Mouse (Mus musculus) thymus, postnatal 4 days (tissue): ENCODE results near the gene Phgr1.

ENCODE experiments used
- DNase-seq: peaks from one replicate; pipeline ENCODE4 v3.0.0; 2021

Phgr1 gene

DNA sequence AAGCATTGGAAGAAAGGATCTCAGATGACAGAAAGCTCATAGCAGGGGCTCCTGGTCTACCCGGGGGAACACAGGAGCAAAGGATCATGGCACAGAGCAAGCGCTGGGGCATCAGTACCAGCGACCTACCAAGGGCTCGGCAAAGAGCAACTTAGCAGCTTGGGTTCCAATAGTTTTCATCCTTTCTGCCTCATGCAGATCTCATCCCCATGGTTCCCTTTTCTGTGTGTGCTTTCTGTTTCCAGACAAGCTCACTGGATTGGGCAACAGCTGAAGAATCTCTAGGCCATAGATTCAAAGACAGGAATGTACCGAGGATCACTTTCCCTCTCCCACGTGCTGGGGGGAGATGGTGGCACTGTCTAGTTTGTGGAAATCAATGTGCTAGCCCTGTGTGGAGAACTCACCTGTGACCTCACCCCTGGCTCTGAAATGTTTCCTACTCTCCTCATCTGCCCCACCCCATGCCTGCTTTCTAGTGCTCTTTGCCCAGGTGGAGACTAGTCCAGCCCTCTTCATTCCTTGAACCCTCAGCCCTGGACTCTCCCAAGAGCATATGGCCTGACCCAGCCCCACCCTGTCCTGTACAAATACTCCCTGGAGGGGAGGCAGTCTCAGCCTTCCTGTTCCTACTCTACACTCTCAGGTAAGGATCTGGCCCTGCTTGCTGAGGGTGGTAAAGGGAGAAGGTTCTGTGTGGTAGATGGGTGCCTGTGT is at the start of gene Phgr1:
Gene Phgr1, plus strand, starts transcription at position 612 of the 717 bp plus-strand sequence.
- no peak for DNase-seq

DNA sequence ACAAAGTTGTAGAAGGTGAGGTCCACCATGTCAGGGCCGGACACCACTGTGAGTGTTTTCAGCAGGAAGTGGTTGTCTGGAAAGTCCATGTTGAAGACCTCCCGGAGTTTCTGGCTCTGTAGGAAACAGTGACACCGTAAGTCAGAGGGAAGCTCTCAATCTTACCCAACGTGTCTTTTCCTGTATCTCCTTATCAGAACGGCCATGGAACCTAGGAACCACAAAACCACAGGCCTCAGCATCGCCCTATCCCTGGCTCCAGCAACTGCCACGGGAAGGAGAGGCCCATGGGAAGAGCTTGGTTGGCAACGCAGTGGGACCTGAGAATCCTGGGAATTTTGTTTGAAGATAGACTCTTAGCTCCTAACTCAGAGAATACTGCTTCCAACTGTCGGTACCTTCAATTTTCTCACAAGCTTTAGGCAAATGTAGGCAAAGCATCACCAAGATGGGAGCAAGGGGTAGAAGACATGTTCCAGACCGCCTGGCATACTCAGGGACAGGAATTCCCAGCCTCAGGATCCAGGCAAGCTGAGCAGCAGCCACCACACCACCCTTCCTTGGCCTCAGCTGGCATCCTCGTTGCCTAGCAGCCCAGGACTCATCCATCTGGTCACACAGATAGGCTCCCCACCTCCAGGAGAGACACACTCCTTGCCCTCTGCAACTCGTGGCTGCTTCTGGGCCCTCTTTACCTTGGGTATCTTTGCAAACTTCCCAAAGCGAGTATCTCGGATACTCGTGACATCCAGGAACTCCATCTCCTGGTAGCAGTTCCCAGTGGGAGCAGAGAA is 48.7 kb upstream of the Phgr1 start:
- DNase-seq: no peak

GRCm38 (mm10) chr2:118725511-118725910 is 47.1 kb upstream of the Phgr1 start:
- DNase-seq: no peak

DNA sequence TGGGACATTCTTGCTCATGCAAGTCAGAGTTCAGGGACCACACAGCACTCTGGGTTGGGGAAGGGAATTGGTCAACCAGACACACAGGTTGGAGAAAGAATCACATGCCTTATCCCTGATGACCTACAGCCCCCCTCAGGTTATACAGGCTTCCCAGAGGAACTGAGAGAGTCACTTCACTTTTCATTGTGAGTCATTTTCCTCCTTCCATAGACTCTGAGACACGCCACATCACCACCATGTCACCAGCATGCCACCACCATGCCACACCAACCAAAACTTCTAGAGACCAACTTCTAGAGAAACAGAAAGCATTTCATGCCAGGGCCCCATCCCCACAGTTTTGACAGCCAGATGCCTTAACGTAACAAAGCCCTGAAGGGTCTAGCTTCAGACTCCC is 45.7 kb upstream of the Phgr1 start:
- DNase-seq: no peak

DNA sequence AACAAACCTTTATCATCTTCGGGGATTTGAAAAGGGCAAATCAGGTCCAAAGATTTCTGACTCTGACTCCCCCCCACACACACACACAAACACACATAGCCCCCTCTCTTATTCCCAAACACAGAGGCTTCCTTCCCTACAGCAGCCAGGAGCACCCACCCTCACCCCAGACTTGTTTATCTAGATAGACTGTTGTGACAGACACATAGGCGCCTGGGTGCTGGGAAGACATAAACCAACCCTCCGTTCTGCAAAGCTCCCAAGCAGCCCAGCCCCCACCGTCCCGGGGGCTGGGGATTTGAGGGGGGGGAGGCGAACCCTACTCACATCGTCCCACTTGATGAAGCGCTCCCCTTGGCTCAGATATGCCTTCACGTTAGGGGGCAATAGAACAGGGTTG is 44.7 kb upstream of the Phgr1 start:
- peak; percentile 56 for DNase-seq

GRCm38 (mm10) chr2:118728337-118728736 is 44.2 kb upstream of the Phgr1 start, which contains the start of gene Plcb2:
Gene Plcb2 (minus strand): TSS chr2:118728438.
- DNase-seq: peak; percentile 78

GRCm38 (mm10) chr2:118729194-118729593 is 43.4 kb upstream of the Phgr1 start:
- no peak for DNase-seq

DNA sequence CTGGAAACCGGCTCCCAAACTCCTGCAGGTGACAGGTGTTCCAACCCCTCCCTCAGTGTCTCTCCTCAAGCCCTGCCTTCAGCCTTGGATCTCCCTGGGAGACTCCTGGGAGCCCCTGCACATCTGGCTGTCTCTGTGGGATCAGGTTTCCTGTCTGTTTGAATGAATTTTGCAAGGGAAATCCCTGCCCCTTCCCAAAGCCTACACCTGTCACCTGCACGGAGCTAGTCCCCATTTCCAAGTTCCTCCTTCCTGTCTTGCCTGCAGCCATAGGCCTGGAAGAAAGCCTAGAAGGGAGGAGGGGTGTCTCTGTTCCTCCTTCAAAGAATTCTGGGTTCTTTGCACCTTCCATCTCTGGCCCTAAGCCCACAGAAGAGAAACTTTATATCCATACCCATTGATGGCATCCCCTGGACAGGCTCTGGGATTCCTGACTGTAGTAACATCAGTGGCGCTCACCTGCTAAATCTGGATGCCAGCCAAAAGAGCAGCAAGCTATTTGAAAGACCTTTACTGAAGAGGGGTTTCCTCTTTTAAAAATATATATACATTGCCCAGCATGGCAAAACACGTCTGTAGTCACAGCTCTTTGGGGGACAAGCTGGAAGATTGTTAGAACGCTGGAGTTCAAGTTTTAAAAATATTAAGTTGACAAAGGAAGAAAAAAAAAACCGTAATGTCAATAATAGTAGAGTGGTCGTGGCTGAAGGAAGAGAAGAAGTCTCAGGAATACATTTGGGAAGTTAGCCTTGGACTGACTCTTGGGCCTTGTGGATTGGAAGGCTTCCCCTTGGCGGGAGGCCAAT is 42.5 kb upstream of the Phgr1 start:
- DNase-seq: no peak

DNA sequence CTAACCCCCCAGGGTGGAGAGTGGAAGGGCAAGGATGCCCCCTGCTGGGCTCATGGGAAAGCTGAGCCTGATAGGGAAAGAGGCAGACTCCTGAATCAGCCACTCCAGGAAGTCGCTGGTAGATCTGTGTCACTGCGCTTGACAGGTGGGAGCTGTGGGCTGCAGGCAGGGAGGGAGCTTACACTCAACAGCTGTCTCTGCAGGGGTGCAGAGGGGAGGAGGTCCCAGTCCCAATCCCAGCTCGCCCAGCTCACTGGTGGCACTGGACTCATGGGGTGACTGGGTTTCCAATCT is 42.0 kb upstream of the Phgr1 start:
- DNase-seq: peak; percentile 81

GRCm38 (mm10) chr2:118731981-118732380 is 40.6 kb upstream of the Phgr1 start:
- DNase-seq: no peak

DNA sequence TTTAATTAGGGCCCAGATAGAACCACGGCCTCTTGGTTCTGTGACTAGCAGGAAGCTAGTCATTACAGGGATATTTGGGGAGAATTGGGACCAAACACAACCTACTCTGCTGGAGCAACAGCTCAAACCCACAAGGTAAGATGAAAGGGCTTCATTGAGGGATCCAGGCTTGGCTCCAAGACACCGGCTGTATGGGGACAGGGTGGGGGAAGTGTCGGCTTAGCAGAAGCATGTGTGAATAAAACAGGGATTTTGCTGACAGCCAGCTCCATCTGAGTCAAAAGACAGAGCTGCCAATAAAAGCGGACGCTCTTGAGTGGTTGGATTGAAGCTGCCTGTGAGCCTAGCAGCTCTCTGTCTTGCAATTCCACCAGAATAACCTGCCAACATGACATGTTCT is 39.2 kb upstream of the Phgr1 start:
- DNase-seq: no peak

GRCm38 (mm10) chr2:118740341-118740740 is 32.2 kb upstream of the Phgr1 start:
- DNase-seq: no peak

- DNase-seq: no peak
Measured at GRCm38 (mm10) chr2:118741183-118741582, 31.4 kb upstream of the Phgr1 start.

- DNase-seq: no peak
Measured at GRCm38 (mm10) chr2:118743261-118743943, 29.2 kb upstream of the Phgr1 start.

DNA sequence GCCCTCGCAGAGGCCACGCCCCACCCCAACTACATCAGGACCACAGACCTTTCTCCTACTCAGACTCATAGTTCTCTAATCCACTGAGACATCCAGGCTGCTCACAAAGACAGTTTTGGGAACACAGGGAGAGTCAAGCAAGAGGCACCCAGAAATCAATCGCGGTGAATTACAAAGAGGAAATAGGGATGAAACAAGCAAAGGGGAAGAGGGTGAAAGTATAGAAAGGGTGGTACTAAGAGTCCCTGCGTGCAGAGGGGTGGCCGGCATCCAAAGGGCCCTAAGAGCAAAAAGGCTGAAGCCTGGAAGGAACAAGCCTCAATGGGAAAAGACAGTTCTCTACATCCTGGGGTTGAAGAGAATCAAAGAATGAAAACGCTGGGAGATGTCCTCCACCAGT is 27.9 kb upstream of the Phgr1 start:
- no peak for DNase-seq

DNA sequence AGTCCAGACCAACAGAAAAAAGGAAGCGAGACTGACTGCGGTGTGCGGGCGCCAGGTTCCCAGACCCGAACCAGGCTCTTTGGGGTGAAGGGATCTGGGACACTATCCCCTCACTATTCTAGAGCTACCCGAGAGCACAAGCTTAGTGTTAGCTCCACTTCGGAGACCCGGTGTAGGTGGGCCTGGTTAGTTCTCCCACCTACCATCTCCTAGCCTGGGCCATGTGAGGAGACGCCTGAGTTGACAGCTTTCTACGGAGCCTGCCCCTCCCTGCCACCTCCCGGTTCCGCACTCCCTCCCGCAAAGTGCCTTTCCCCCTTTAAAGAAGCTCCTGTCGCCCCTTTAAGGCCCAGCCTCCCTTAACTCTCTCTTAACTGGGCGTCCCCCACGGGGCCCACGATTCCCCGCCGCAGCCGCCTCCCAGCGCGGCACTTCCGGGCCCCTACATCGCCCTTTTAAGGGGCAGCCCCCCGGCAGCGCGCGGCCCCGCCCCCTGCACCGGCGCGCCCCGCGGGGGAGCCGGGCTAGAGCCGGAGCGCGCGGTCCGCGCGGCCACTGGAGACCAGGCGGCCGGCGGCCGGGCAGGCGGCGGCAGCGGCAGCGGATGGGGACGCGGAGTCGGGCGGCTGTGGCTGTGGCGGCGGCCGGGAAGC is 27.2 kb upstream of the Phgr1 start, which contains the start of gene Inafm2:
Gene Inafm2, plus strand, starts transcription at position 527 of the 653 bp plus-strand sequence.
- peak; percentile 93 for DNase-seq

GRCm38 (mm10) chr2:118745915-118746901 is 26.4 kb upstream of the Phgr1 start:
- peak; percentile 68 for DNase-seq

DNA sequence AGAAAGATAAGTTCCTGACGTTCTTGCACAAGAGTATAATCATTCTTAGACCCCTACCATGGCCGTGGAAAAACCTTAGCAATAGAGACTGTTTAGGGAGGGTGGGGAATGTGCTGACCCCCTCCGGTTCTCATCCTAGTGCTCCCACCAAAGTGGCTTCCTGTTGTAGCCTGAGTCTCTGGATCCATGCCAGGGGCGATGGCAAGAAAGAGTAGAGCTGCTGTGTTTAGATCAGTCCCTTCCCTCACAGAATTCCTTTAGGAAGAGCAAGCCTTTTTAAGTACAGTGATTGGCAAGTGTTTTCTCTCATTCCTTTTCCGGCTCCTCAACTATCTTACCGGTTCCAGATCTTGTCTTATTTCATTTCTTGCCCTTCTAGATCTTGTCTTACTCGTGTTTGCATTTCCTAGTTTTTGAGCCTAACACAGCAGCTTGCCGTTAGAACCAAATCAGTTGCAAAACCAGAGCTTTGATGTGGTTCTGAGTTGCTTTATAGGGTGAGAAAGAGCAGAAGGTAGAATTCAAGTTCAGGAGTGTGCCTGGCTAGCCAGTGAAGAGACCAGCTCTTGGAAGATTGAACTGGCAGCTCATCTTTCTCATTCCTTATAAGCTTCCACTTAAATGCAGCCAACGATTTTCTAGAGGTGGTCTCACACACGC is 25.1 kb upstream of the Phgr1 start:
- DNase-seq: no peak

DNA sequence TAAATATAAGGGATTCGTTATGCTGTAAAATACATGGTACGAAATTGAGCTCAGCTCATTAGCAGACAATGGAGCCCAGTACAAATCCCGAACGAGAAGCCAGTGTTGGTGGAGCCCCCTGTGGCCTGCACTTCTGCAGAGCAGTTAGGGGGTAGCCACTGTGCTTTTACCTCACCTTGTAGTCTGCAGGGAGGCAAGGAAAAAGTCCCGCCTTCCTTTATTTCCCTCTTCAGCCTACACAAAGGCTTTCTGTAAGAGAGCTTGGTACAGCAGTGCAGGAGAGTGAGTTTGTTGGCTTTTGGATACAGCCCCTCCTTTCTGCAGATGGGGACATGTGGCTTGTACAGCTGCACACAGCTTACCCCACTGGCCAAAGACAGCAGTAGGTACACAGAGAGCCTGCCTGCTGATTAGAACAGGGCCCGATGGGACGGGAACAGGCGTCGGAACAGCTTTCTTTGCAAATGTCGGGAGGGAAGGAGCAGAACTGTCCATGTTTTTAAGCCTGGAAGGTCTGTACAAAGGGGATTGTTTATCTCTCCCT is 23.2 kb upstream of the Phgr1 start:
- no peak for DNase-seq

GRCm38 (mm10) chr2:118750476-118750875 is 22.1 kb upstream of the Phgr1 start:
- no peak for DNase-seq
